Mouse (Mus musculus) intestine, postnatal 0 days (tissue): ENCODE data around the gene AB124611. TPM values are rescaled to one million over a fixed set of nuclear protein-coding genes. Genes with fewer than 3 reads are reported as not detected.

Source experiments
- ATAC-seq: fragments of 200-750 bp; cut with Nextera tagmentation; 2 replicates; pipeline ENCODE4 v1.8.0; 2017; ENCODE audit warnings: mild to moderate bottlenecking, moderate TSS enrichment, moderate library complexity
- H3K27ac ChIP-seq: fragments of 300-500 bp; sonication (generic); 2 replicates; pipeline ENCODE4 v1.5.1; 2014; ENCODE audit warnings: mild to moderate bottlenecking, low read depth, low read length, moderate library complexity
- H3K27me3 ChIP-seq: fragments of 300-500 bp; sonication (generic); replicated peaks from 2 replicates; pipeline ENCODE4 v1.6.1; 2014; ENCODE audit warnings: low read length, mixed read lengths; ENCODE audit not compliant: control insufficient read depth, insufficient read depth
- H3K36me3 ChIP-seq: fragments of 300-500 bp; sonication (generic); 2 replicates; pipeline ENCODE4 v1.6.1; 2014; ENCODE audit warnings: mild to moderate bottlenecking, moderate library complexity; ENCODE audit not compliant: control insufficient read depth, insufficient read depth
- H3K4me1 ChIP-seq: fragments of 300-500 bp; sonication (generic); replicated peaks from 2 replicates; pipeline ENCODE4 v1.6.1; 2014; ENCODE audit warnings: antibody characterized with exemption, low read length, mixed read lengths; ENCODE audit not compliant: control insufficient read depth, insufficient read depth
- H3K4me2 ChIP-seq: fragments of 300-500 bp; sonication (generic); replicated peaks from 2 replicates; pipeline ENCODE4 v1.6.1; 2014; ENCODE audit warnings: low read depth, mild to moderate bottlenecking, moderate library complexity
- H3K4me3 ChIP-seq: fragments of 300-500 bp; sonication (generic); 2 replicates; pipeline ENCODE4 v1.5.1; 2014; ENCODE audit warnings: low read depth, low read length
- H3K9ac ChIP-seq: fragments of 300-500 bp; sonication (generic); 2 replicates; pipeline ENCODE4 v1.6.1; 2014; ENCODE audit warnings: mild to moderate bottlenecking, low read depth, low read length
- H3K9me3 ChIP-seq: fragments of 300-500 bp; sonication (generic); 2 replicates; pipeline ENCODE4 v1.6.1; 2016; ENCODE audit warnings: mixed run types; ENCODE audit not compliant: control insufficient read depth
- CTCF ChIP-seq: sonication (generic); IDR thresholded peaks from 2 replicates; pipeline ENCODE4 v1.5.1; 2016; ENCODE audit warnings: low read depth, mild to moderate bottlenecking, control low read depth, antibody characterized with exemption, moderate library complexity
- WGBS: fragments of 180-500 bp; shearing (Covaris S2); extraction: QIAGEN DNeasy Blood & Tissue Kit; methylation state at CpG from one replicate; pipeline ENCODE4 v1.1.7; 2014; 5-methylcytosine and 5-hydroxymethylcytosine counted together
- polyA plus RNA-seq: library from polyadenylated mRNA; unstranded; fragments of >200 nt; fragmentation: Nextera tagmentation; extraction: Ambion mirVana; gene quantifications from 2 replicates; pipeline ENCODE4 v1.2.1, GENCODE M21; 2015

The AB124611 gene
- polyA plus RNA-seq, 1 experiment from 2014 or later, result 0.43 TPM

- no peaks in the 10 kb centered on the region for H3K9me3 ChIP-seq
- TF ChIP-seq CTCF, result no peak; the same call in 1 of the 2 replicates
- H3K4me2 ChIP-seq, result no peak overlapping the region
- H3K27ac ChIP-seq, result no peak overlapping the region
- peaks cover 15% of the 10 kb centered on the region; the same call in 1 of the 2 replicates for H3K36me3 ChIP-seq
- H3K4me3 ChIP-seq, result no peak overlapping the region
- H3K9ac ChIP-seq, result no peak overlapping the region
- H3K4me1 ChIP-seq, result 0 out of 2 replicates have a peak, but pooled peaks cover 3% of the 10 kb centered on the region
- no peaks in the 10 kb centered on the region for H3K27me3 ChIP-seq
- 91% methylated on average over 6 of the region's 6 CpGs for WGBS
- ATAC-seq, result no peak
Observed at GRCm38 (mm10) chr9:21555198-21555742, 29.3 kb downstream of the AB124611 start.

- H3K27ac ChIP-seq, result no peak overlapping the region
- H3K9me3 ChIP-seq, result no peaks in the 10 kb centered on the region
- H3K4me3 ChIP-seq, result no peak overlapping the region
- no peak overlapping the region for H3K9ac ChIP-seq
- WGBS, result 91% methylated on average over 2 of the region's 2 CpGs
- H3K4me2 ChIP-seq, result no peak overlapping the region
- TF ChIP-seq CTCF, result no peak
- H3K4me1 ChIP-seq, result 0 out of 2 replicates have a peak, but pooled peaks cover 3% of the 10 kb centered on the region
- no peak for ATAC-seq
- no peaks in the 10 kb centered on the region for H3K27me3 ChIP-seq
- peaks cover 14% of the 10 kb centered on the region; the same call in 1 of the 2 replicates for H3K36me3 ChIP-seq
Observed at GRCm38 (mm10) chr9:21556996-21557395, 31.0 kb downstream of the AB124611 start.

- Histone ChIP-seq H3K36me3 (peaks cover 14% of the 10 kb centered on the region; the same call in 1 of the 2 replicates), H3K9me3 (no peaks in the 10 kb centered on the region), H3K9ac (no peak overlapping the region), H3K27me3 (no peaks in the 10 kb centered on the region), H3K4me2 (no peak overlapping the region), H3K27ac (no peak overlapping the region; the same call in 1 of the 2 replicates), H3K4me3 (no peak overlapping the region), H3K4me1 (0 out of 2 replicates have a peak, but pooled peaks cover 3% of the 10 kb centered on the region)
- 70% methylated on average over 2 of the region's 2 CpGs for WGBS
- no peak for ATAC-seq
- no peak for TF ChIP-seq CTCF
Observed at GRCm38 (mm10) chr9:21557556-21557955, 31.6 kb downstream of the AB124611 start.

- Histone ChIP-seq H3K4me2 (no peak overlapping the region), H3K36me3 (peaks cover 14% of the 10 kb centered on the region; the same call in 1 of the 2 replicates), H3K9me3 (no peaks in the 10 kb centered on the region), H3K4me3 (no peak overlapping the region), H3K27me3 (no peaks in the 10 kb centered on the region), H3K4me1 (0 out of 2 replicates have a peak, but pooled peaks cover 3% of the 10 kb centered on the region), H3K27ac (peak overlapping the region; percentile 62; the same call in 1 of the 2 replicates), H3K9ac (no peak overlapping the region)
- WGBS, result 39% methylated on average over 4 of the region's 4 CpGs
- ATAC-seq, result peak; percentile 80
- no peak for TF ChIP-seq CTCF
Observed at GRCm38 (mm10) chr9:21558366-21558765, 32.4 kb downstream of the AB124611 start.

GRCm38 (mm10) chr9:21559151-21559550 lies 33.2 kb downstream of the AB124611 start:
- H3K9me3 ChIP-seq, result no peaks in the 10 kb centered on the region
- no peak for TF ChIP-seq CTCF
- 94% methylated on average over 3 of the region's 3 CpGs for WGBS
- H3K4me3 ChIP-seq, result no peak overlapping the region
- ATAC-seq, result no peak
- 0 out of 2 replicates have a peak, but pooled peaks cover 3% of the 10 kb centered on the region for H3K4me1 ChIP-seq
- no peaks in the 10 kb centered on the region for H3K27me3 ChIP-seq
- H3K36me3 ChIP-seq, result peaks cover 10% of the 10 kb centered on the region; the same call in 1 of the 2 replicates
- H3K4me2 ChIP-seq, result no peak overlapping the region
- H3K9ac ChIP-seq, result no peak overlapping the region
- no peak overlapping the region for H3K27ac ChIP-seq

GRCm38 (mm10) chr9:21564420-21564819 lies 38.4 kb downstream of the AB124611 start:
- 69% methylated on average over 1 of the region's 1 CpGs for WGBS
- Histone ChIP-seq H3K27me3 (no peaks in the 10 kb centered on the region), H3K27ac (no peak overlapping the region), H3K4me3 (no peak overlapping the region), H3K4me2 (no peak overlapping the region), H3K9ac (no peak overlapping the region), H3K4me1 (no peaks in the 10 kb centered on the region), H3K36me3 (peaks cover 7% of the 10 kb centered on the region; the same call in 1 of the 2 replicates), H3K9me3 (no peaks in the 10 kb centered on the region)
- no peak for ATAC-seq
- TF ChIP-seq CTCF, result no peak
